Mouse (Mus musculus): ENCODE measurements around the gene Ptprr.

- TF ChIP-seq CTCF (conservative IDR thresholded peaks at IDR 0.05; ENCODE audit: insufficient read depth, insufficient read length, low read depth, low read length) (no peak), POLR2A (IDR thresholded peaks at IDR 0.05; ENCODE audit: low read depth, low read length) (no peak)
These were observed 183.5 kb downstream of the Ptprr start for GRCm38 (mm10) chr10:116201542-116201941.
